In genomic region chr10:127070190-127071121, GRCm38 (mm10) we compare ENCODE assay signal across 1 mouse cellular context.
TF ChIP-seq lines count a peak whose summit lies in the region.

Gene Tspan31, minus strand, starts transcription at chr10:127070264.

TF ChIP-seq in CH12.LX, 34 proteins besides CTCF, POLR2A, EP300 and RAD21 (continued from another document):
- TF ChIP-seq MAX (IDR thresholded peaks at IDR 0.05; ENCODE audit: low read length) (no peak), HCFC1 (IDR thresholded peaks at IDR 0.05; ENCODE audit: low read depth, low read length) (peak; percentile 66), E2F4 (IDR thresholded peaks at IDR 0.05; ENCODE audit: insufficient replicate concordance, low read depth, low read length) (no peak), NELFE (IDR thresholded peaks at IDR 0.05; ENCODE audit: low read depth, low read length) (no peak; the same call in 1 of the 2 replicates), ZKSCAN1 (IDR thresholded peaks at IDR 0.05; ENCODE audit: borderline replicate concordance, low read depth, low read length) (no peak), MEF2A (IDR thresholded peaks at IDR 0.05; ENCODE audit: borderline replicate concordance, low read depth, low read length) (no peak), UBTF (IDR thresholded peaks at IDR 0.05; ENCODE audit: low read depth, low read length) (no peak; the same call in 1 of the 2 replicates)
